Mouse (Mus musculus): ENCODE measurements around the gene Lig4. TPM values are rescaled to one million over a fixed set of nuclear protein-coding genes. Genes with fewer than 3 reads are reported as not detected.

The Lig4 gene
- polyA plus RNA-seq, 1 experiment: 2.8 TPM

DNA sequence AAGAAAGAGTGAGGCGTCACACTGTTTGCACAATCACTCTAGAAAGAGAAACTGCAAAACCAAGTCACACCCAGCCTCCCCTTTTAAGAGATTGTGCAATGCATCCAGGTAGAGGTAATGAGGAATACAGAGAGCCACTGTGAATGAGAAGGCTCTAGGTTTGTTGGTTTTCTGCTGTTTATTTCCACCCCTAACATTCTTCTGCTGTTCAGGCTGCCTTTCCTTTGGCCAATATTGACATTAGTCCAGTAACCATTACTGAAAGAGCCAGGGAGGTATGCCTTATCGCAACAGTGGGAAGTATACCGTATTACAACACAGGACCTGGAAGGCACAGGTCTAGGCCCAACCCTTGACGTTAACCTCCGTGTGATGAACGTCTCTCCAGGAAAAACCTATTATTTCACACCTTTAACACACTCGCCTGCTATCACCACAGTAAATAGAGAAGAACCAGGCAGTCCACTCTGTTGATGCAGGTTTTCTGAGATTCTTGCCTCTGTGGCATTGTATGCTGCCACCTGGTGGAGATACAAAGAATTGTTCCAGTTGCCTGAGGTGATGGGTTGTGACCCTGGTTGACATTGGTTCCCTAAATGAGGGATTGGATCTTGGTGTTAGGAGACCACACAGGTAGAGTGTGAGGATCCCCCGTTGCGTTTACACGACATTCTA is 42.5 kb downstream of the Lig4 start:
- TF ChIP-seq CTCF (IDR thresholded peaks at IDR 0.05; ENCODE audit: low read depth, low read length): no peak
- TF ChIP-seq POLR2A (IDR thresholded peaks at IDR 0.05; ENCODE audit: borderline replicate concordance, low read depth, low read length): no peak

DNA sequence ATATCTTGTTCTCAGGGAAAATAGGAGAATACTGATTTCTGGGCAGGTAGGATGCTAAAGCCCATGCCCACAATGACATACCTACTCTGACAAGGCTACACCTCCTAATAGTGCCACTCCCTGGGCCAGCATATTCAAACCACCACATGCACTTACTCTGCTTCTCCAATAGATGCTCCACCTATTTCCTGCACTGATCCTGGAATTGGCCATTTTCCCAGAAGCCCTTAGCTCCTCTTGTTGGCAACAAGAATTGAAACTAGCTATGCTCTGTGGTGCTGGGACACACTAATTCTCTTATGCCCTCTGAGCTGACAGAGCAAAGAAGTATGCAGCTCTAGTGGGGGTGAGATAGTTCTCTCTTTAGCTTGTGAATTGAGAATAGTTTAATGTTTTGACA is 44.8 kb downstream of the Lig4 start:
- H3K4me1 ChIP-seq (ENCODE audit: control insufficient read depth, insufficient read depth, low read length): no peaks in the 10 kb centered on the region
- TF ChIP-seq CTCF (IDR thresholded peaks at IDR 0.05; ENCODE audit: low read depth, low read length) (no peak), POLR2A (IDR thresholded peaks at IDR 0.05; ENCODE audit: borderline replicate concordance, low read depth, low read length) (no peak)
- no peak overlapping the region for H3K4me3 ChIP-seq (ENCODE audit: insufficient read depth, low read length)
- H3K27ac ChIP-seq (ENCODE audit: insufficient read depth, low read depth, low read length): no peak overlapping the region

More for the DNA sequence above, 42.5 kb downstream of the Lig4 start:
- H3K27ac ChIP-seq (ENCODE audit: insufficient read depth, low read depth, low read length): no peak overlapping the region
- no peak overlapping the region for H3K4me3 ChIP-seq (ENCODE audit: insufficient read depth, low read length)
- no peaks in the 10 kb centered on the region for H3K4me1 ChIP-seq (ENCODE audit: control insufficient read depth, insufficient read depth, low read length)

DNA sequence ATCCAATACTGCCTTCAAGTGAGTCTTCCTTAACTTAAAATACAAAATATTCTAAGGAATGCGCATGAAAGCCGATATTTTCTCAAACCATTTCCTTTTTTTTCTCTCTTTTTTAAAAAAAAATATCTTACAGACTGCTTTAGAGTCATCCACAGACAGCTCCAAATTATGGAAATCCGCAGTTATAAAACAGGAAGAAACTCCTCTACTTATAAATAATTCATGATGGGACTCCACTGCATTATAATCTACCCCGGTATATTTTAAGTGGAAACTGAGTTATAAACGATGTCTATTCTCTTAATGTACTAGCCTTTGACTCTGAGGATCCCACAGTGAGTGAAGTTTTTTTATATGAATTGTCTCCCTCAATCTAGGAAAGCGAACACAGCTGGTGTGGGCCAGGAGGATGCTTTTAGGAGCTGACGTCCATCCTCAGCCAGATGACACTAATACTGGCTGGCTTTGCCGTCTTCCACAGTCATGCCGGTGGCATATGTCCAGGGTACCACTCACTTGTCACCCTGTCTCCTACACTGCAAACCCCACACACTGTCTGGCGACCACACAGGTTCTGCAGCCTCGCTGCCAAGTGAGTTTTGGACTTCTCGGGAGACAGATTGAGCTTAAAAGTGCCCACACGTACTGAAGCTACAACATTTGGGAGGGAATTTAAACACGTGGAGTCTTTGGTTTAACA is 47.6 kb downstream of the Lig4 start:
- no peak overlapping the region for H3K4me3 ChIP-seq (ENCODE audit: insufficient read depth, low read length)
- TF ChIP-seq CTCF (IDR thresholded peaks at IDR 0.05; ENCODE audit: low read depth, low read length): no peak
- TF ChIP-seq POLR2A (IDR thresholded peaks at IDR 0.05; ENCODE audit: borderline replicate concordance, low read depth, low read length): no peak
- no peak overlapping the region for H3K27ac ChIP-seq (ENCODE audit: insufficient read depth, low read depth, low read length)
- no peaks in the 10 kb centered on the region for H3K4me1 ChIP-seq (ENCODE audit: control insufficient read depth, insufficient read depth, low read length)

Other genes starting within 250 kb of the Lig4 start
- gene Fam155a, start 206.5 kb downstream of the Lig4 start, polyA plus RNA-seq (2012; ENCODE audit: insufficient read depth, insufficient read length, missing spikeins): not detected in 2 replicates
- not detected in 2 replicates for gene Gm10217, start 113.4 kb downstream of the Lig4 start, polyA plus RNA-seq (2012; ENCODE audit: insufficient read depth, insufficient read length, missing spikeins)
- 9.3 and 10.9 TPM in 2 replicates for gene Abhd13, start within 50 bp of the Lig4 start, polyA plus RNA-seq (2012; ENCODE audit: insufficient read depth, insufficient read length, missing spikeins)
- gene Tnfsf13b, start 28.8 kb upstream of the Lig4 start, polyA plus RNA-seq (2012; ENCODE audit: insufficient read depth, insufficient read length, missing spikeins): 3.3 and 5.8 TPM in 2 replicates
- gene Myo16, start 176.2 kb upstream of the Lig4 start, polyA plus RNA-seq (2012; ENCODE audit: insufficient read depth, insufficient read length, missing spikeins): not detected in 2 replicates